Mouse (Mus musculus): Measurements from ENCODE around the gene Rasl12. TPM values are rescaled to one million over a fixed set of nuclear protein-coding genes. Genes with fewer than 3 reads are reported as not detected.

The Rasl12 gene
- polyA plus RNA-seq (2012; rRNA removed) = 74.0 and 81.4 TPM in 2 replicates

GRCm38 (mm10) chr9:65398279-65398678 is at the start of gene Rasl12:
Gene Rasl12, plus strand, starts transcription at chr9:65398506.
- peak within 1 kb of the TSS; percentile 48 for H3K4me3 ChIP-seq (replicated peaks; ENCODE audit: extremely low read depth, low read depth, low read length)
- H3K4me1 ChIP-seq (ENCODE audit: control insufficient read depth, insufficient read depth, low read length) = no peaks in the 10 kb centered on the region
- 2% methylated on average over 24 of the region's 24 CpGs for WGBS
- peak; percentile 68 for DNase-seq
- TF ChIP-seq CTCF (IDR thresholded peaks at IDR 0.05; ENCODE audit: insufficient read depth, low read length) (no peak), POLR2A (IDR thresholded peaks at IDR 0.05; ENCODE audit: borderline replicate concordance, extremely low read depth, low read depth, low read length) (peak; percentile 87)

GRCm38 (mm10) chr9:65353251-65353650 is 45.1 kb upstream of the Rasl12 start:
- TF ChIP-seq CTCF (IDR thresholded peaks at IDR 0.05; ENCODE audit: insufficient read depth, low read length) (no peak), POLR2A (IDR thresholded peaks at IDR 0.05; ENCODE audit: borderline replicate concordance, extremely low read depth, low read depth, low read length) (no peak)
- DNase-seq = no peak
- WGBS = 85% methylated on average over 5 of the region's 5 CpGs
- peaks cover 2% of the 10 kb centered on the region for H3K4me1 ChIP-seq (ENCODE audit: control insufficient read depth, insufficient read depth, low read length)
- H3K4me3 ChIP-seq (replicated peaks; ENCODE audit: extremely low read depth, low read depth, low read length) = no peak overlapping the region

GRCm38 (mm10) chr9:65356561-65356960 is 41.7 kb upstream of the Rasl12 start:
- no peak for TF ChIP-seq CTCF (IDR thresholded peaks at IDR 0.05; ENCODE audit: insufficient read depth, low read length)
- no peak for TF ChIP-seq POLR2A (IDR thresholded peaks at IDR 0.05; ENCODE audit: borderline replicate concordance, extremely low read depth, low read depth, low read length)
- WGBS = 88% methylated on average over 7 of the region's 7 CpGs
- no peak overlapping the region for H3K4me3 ChIP-seq (replicated peaks; ENCODE audit: extremely low read depth, low read depth, low read length)
- no peaks in the 10 kb centered on the region for H3K4me1 ChIP-seq (ENCODE audit: control insufficient read depth, insufficient read depth, low read length)
- DNase-seq = no peak

- Histone ChIP-seq H3K4me1 (ENCODE audit: control insufficient read depth, insufficient read depth, low read length) (no peaks in the 10 kb centered on the region), H3K4me3 (replicated peaks; ENCODE audit: extremely low read depth, low read depth, low read length) (no peak overlapping the region)
- TF ChIP-seq CTCF (IDR thresholded peaks at IDR 0.05; ENCODE audit: insufficient read depth, low read length) = no peak
- no peak for TF ChIP-seq POLR2A (IDR thresholded peaks at IDR 0.05; ENCODE audit: borderline replicate concordance, extremely low read depth, low read depth, low read length)
- no peak for DNase-seq
- 91% methylated on average over 2 of the region's 2 CpGs for WGBS
Measured at GRCm38 (mm10) chr9:65356971-65357370, 41.3 kb upstream of the Rasl12 start.

- DNase-seq = no peak
- no peak overlapping the region for H3K4me3 ChIP-seq (replicated peaks; ENCODE audit: extremely low read depth, low read depth, low read length)
- TF ChIP-seq CTCF (IDR thresholded peaks at IDR 0.05; ENCODE audit: insufficient read depth, low read length) (no peak), POLR2A (IDR thresholded peaks at IDR 0.05; ENCODE audit: borderline replicate concordance, extremely low read depth, low read depth, low read length) (no peak)
Measured at GRCm38 (mm10) chr9:65358956-65359480, 39.3 kb upstream of the Rasl12 start.

GRCm38 (mm10) chr9:65360641-65361448 is 37.5 kb upstream of the Rasl12 start, which contains the start of gene Ubap1l:
Gene Ubap1l, plus strand, starts transcription at chr9:65361041.
- no peak within 1 kb of the TSS for H3K4me3 ChIP-seq (replicated peaks; ENCODE audit: extremely low read depth, low read depth, low read length)
- no peak for DNase-seq
- no peaks in the 10 kb centered on the region for H3K4me1 ChIP-seq (ENCODE audit: control insufficient read depth, insufficient read depth, low read length)
- no peak for TF ChIP-seq CTCF (IDR thresholded peaks at IDR 0.05; ENCODE audit: insufficient read depth, low read length)
- TF ChIP-seq POLR2A (IDR thresholded peaks at IDR 0.05; ENCODE audit: borderline replicate concordance, extremely low read depth, low read depth, low read length) = no peak
- 75% methylated on average over 16 of the region's 16 CpGs for WGBS

More at GRCm38 (mm10) chr9:65358956-65359480, 39.3 kb upstream of the Rasl12 start:
- WGBS = 81% methylated on average over 1 of the region's 1 CpGs
- H3K4me1 ChIP-seq (ENCODE audit: control insufficient read depth, insufficient read depth, low read length) = no peaks in the 10 kb centered on the region

GRCm38 (mm10) chr9:65363684-65364083 is 34.6 kb upstream of the Rasl12 start:
- Histone ChIP-seq H3K4me3 (replicated peaks; ENCODE audit: extremely low read depth, low read depth, low read length) (no peak overlapping the region), H3K4me1 (ENCODE audit: control insufficient read depth, insufficient read depth, low read length) (no peaks in the 10 kb centered on the region)
- TF ChIP-seq POLR2A (IDR thresholded peaks at IDR 0.05; ENCODE audit: borderline replicate concordance, extremely low read depth, low read depth, low read length) (no peak), CTCF (IDR thresholded peaks at IDR 0.05; ENCODE audit: insufficient read depth, low read length) (no peak)
- DNase-seq = no peak
- WGBS = 41% methylated on average over 9 of the region's 9 CpGs

- WGBS = 69% methylated on average over 7 of the region's 7 CpGs
- TF ChIP-seq POLR2A (IDR thresholded peaks at IDR 0.05; ENCODE audit: borderline replicate concordance, extremely low read depth, low read depth, low read length) (no peak), CTCF (IDR thresholded peaks at IDR 0.05; ENCODE audit: insufficient read depth, low read length) (no peak)
- no peaks in the 10 kb centered on the region for H3K4me1 ChIP-seq (ENCODE audit: control insufficient read depth, insufficient read depth, low read length)
- DNase-seq = no peak
- no peak overlapping the region for H3K4me3 ChIP-seq (replicated peaks; ENCODE audit: extremely low read depth, low read depth, low read length)
Measured at GRCm38 (mm10) chr9:65365721-65366120, 32.6 kb upstream of the Rasl12 start.

- no peaks in the 10 kb centered on the region for H3K4me1 ChIP-seq (ENCODE audit: control insufficient read depth, insufficient read depth, low read length)
- H3K4me3 ChIP-seq (replicated peaks; ENCODE audit: extremely low read depth, low read depth, low read length) = no peak overlapping the region
- no peak for DNase-seq
- 85% methylated on average over 24 of the region's 24 CpGs for whole genome bisulfite sequencing
- no peak for TF ChIP-seq CTCF (IDR thresholded peaks at IDR 0.05; ENCODE audit: insufficient read depth, low read length)
Measured at GRCm38 (mm10) chr9:65371756-65372155, 26.6 kb upstream of the Rasl12 start.

- DNase-seq = no peak
- no peaks in the 10 kb centered on the region for H3K4me1 ChIP-seq (ENCODE audit: control insufficient read depth, insufficient read depth, low read length)
- WGBS = 60% methylated on average over 4 of the region's 4 CpGs
Measured at GRCm38 (mm10) chr9:65372449-65372848, 25.9 kb upstream of the Rasl12 start.

More at GRCm38 (mm10) chr9:65372449-65372848, 25.9 kb upstream of the Rasl12 start:
- no peak for TF ChIP-seq POLR2A (IDR thresholded peaks at IDR 0.05; ENCODE audit: borderline replicate concordance, extremely low read depth, low read depth, low read length)
- TF ChIP-seq CTCF (IDR thresholded peaks at IDR 0.05; ENCODE audit: insufficient read depth, low read length) = 0 out of 2 replicates have a peak, but pooled peaks have one; percentile 15
- H3K4me3 ChIP-seq (replicated peaks; ENCODE audit: extremely low read depth, low read depth, low read length) = no peak overlapping the region

Data from lung, adult 2 months (tissue).